Mouse (Mus musculus): ENCODE results near the gene Ptpn13. TPM values are rescaled to one million over a fixed set of nuclear protein-coding genes. Genes with fewer than 3 reads are reported as not detected.

The Ptpn13 gene
- total RNA-seq, 2 experiments from 2014 or later = 8.3 to 10.8 TPM

DNA sequence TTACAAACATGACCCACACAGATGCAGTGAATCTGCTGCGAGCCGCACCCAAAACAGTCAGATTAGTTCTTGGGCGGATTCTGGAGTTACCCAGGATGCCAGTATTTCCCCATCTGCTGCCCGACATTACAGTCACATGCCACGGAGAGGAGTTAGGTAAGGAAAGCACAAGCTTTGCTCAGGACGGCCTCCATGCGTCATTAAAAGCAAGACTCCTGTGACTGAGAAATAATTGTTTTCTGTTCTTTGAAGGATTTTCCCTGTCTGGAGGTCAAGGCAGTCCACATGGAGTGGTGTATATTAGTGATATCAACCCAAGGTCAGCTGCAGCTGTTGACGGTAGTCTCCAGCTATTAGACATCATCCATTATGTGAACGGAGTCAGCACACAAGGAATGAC is 144.5 kb downstream of the Ptpn13 start:
- DNase-seq (ENCODE audit: extremely low spot score in 1 of 2, low spot score in 1 of 2) = no peak

DNA sequence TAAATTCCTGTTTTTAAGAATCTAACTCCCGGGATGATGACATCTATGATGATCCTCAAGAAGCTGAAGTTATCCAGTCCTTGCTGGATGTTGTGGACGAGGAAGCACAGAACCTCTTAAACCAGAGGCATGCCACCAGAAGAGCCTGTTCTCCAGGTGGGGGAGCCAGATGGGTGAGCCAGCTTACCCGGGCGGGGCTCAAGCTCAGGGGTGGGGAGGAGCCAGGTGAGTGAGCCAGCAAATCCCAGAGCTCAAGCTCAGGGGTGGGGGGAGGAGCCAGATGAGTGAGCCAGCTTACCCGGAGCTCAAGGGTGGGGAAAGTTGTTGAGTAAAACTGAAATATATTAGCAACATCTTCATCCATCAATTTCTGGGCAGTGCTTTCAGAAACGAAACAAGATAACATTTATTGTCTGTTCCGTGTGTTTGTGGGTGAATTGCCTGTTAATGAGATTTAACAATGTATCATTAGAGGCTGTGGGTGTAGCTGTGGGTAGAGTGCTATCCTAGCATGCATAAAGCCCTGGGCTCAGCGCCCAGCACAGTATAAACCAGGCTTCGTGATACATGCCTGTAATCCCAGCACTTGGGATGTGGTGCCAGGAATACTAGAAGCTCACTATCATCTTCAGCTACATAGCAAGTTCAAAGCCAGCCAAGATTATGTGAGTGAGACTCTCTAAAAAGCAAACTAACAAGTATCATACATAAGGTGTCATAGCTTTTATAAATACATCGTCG is 154.9 kb downstream of the Ptpn13 start:
- no peak for DNase-seq (ENCODE audit: extremely low spot score in 1 of 2, low spot score in 1 of 2)

DNA sequence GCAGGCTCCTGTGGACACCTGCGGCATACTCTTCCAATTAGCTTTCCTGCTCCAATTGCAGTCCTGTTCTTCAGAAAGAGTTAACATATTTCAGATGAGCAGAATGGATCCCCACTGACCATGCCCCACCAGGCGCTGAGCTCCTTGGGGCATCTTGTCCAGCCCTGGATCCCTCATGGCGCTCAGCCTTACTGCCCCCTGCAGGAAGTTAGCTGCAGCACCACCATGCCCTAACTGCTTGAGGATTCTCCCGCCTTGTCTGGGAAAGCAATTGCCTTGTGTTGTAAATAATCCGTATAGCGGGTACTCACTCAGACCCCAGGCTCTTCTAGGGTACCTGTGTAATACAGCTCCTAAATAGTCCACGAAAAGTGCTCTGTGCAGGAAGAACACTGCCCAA is 162.2 kb downstream of the Ptpn13 start:
- no peak for DNase-seq (ENCODE audit: extremely low spot score in 1 of 2, low spot score in 1 of 2)

DNA sequence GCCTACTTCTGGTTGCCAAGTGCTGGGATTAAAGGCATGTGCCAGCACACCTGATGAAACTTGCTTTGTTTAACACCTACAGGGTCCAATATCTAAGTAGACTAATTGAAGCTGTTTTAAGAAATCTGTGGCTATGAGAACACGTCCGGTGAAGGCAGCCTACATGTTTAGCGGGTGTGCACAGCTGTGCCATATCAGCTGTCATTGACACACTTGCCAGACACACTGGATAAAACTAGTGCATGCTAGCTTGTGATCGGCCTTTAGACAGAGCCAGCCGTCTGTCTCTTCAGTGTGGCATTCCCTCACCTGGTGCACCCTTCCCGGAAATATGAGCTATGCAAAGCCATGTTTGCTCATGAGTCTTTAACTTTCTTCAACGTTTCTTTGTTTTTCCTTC is 166.9 kb downstream of the Ptpn13 start:
- no peak for DNase-seq (ENCODE audit: extremely low spot score in 1 of 2, low spot score in 1 of 2)

DNA sequence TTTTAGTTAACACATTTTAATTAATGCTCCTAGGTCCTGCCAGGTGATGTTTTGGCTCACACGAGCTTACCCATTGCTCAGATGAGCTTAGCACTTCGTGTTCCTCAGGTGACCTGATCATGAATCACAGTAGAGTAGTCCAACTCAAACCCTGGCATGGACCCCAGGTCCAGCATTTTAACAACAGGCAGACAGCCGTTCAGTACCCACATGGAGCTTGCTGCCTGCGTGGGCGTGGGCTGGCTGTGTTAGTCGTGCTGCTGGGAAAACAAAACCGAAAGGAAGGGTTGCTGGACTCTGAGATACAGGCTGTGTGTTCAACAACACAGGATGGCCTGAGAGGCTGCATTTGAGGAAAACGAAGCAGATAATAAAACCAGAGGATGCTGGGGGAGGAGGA is 167.7 kb downstream of the Ptpn13 start:
- no peak for DNase-seq (ENCODE audit: extremely low spot score in 1 of 2, low spot score in 1 of 2)

DNA sequence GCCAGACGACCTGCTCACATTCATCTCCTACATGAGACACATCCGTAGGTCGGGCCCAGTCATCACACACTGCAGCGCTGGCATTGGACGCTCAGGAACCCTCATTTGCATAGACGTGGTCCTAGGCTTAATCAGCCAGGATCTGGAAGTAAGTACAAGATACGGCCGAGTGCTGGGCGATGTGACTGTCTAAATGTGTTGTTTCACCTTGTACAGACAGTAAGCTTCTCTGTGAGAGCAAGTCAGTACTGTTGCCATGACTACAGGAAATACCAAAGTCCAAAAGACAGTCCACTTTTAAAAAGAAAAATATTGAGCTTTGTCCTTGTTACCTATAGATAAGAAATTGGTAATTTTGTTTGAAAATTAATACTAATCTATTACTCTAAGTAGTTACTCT is 168.6 kb downstream of the Ptpn13 start:
- DNase-seq (ENCODE audit: extremely low spot score in 1 of 2, low spot score in 1 of 2) = no peak

GRCm38 (mm10) chr5:103595394-103596226 is 170.6 kb downstream of the Ptpn13 start:
- no peak for DNase-seq (ENCODE audit: extremely low spot score in 1 of 2, low spot score in 1 of 2)

- no peak for DNase-seq (ENCODE audit: extremely low spot score in 1 of 2, low spot score in 1 of 2)
These were observed 171.6 kb downstream of the Ptpn13 start for GRCm38 (mm10) chr5:103596467-103597146.

- no peak for DNase-seq (ENCODE audit: extremely low spot score in 1 of 2, low spot score in 1 of 2)
These were observed 172.6 kb downstream of the Ptpn13 start for GRCm38 (mm10) chr5:103597604-103598003.

DNA sequence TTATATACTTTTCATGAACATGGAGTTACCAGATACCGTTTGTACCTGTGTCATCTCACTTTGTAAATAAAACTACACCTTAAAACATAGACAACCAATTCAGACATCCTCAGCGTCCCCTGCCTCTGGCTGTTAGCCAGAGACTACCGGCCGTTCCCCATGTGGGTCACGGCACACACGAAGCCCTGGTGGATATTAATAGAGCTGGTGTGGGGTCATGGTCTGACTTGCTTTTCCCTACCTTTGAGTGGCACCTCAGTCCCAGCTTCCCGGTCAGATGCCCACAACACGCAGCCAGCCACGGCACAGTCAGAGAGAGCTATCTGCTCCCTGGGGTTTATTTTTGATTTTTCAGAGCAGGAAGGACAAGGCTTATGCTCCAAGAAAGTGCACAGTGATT is 173.3 kb downstream of the Ptpn13 start:
- no peak for DNase-seq (ENCODE audit: extremely low spot score in 1 of 2, low spot score in 1 of 2)

GRCm38 (mm10) chr5:103598881-103599280 is 173.9 kb downstream of the Ptpn13 start:
- no peak for DNase-seq (ENCODE audit: extremely low spot score in 1 of 2, low spot score in 1 of 2)

DNA sequence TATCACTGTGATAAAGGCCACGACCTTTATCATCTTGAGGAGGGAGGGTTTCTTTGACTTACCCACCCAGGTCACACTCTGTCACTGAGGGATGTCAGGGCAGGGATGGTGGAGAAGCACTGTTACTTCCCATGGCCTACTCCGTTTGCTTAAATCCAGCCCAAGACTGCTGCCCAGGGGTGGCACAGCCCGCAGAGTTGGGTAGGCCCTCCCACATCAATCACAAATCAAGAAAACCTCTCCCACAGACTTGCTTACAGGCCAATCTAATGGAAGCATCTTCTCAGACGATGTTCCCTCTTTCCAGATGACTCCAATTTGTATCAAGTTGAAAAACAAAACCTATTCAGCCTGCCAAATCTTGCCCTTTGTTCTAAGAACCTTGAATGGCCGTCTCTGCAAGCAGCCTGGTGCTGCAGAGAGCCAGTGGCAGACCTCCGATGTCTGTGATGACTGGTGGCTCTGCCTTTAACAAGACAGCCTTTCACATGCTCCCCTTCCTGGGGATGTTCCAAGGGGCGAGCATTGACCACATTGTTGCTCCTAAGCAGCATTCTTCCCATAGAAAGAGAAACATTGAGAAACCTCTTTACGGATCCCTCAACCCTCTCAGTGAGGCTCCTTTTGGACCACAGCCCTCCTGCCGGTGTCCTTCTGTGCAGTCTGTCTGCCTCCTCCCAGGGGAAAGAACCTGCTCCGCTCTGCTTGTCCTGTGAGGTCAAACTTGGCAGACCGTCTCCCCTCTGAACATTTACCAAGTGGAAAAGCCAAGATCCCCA is 178.3 kb downstream of the Ptpn13 start:
- no peak for DNase-seq (ENCODE audit: extremely low spot score in 1 of 2, low spot score in 1 of 2)

- no peak for DNase-seq (ENCODE audit: extremely low spot score in 1 of 2, low spot score in 1 of 2)
These were observed 180.7 kb downstream of the Ptpn13 start for GRCm38 (mm10) chr5:103605707-103606106.

GRCm38 (mm10) chr5:103610148-103610547 is 185.2 kb downstream of the Ptpn13 start:
- DNase-seq (ENCODE audit: extremely low spot score in 1 of 2, low spot score in 1 of 2) = no peak

GRCm38 (mm10) chr5:103610856-103611472 is 186.0 kb downstream of the Ptpn13 start:
- no peak for DNase-seq (ENCODE audit: extremely low spot score in 1 of 2, low spot score in 1 of 2)

DNA sequence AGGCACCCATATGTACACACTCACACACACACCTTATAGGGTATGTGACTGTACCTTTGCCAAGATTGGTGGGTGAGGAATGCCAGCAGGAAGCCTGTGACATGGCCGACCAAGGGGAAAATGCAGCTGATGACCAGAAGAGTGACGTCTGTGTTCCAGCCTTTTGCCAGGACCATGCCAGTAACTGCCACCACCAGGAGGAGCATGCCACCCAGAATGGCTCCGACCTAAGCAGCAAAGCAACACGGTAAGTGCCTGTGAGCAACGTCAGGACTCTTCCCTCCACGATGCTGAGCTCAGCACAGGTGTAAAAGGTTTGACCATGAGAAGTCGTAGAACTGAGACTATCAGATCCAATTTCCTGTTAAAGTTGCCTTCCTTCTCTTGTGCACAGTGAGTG is 187.3 kb downstream of the Ptpn13 start:
- DNase-seq (ENCODE audit: extremely low spot score in 1 of 2, low spot score in 1 of 2) = no peak

GRCm38 (mm10) chr5:103614356-103614755 is 189.4 kb downstream of the Ptpn13 start:
- DNase-seq (ENCODE audit: extremely low spot score in 1 of 2, low spot score in 1 of 2) = no peak

- DNase-seq (ENCODE audit: extremely low spot score in 1 of 2, low spot score in 1 of 2) = no peak
These were observed 192.2 kb downstream of the Ptpn13 start for GRCm38 (mm10) chr5:103617191-103617590.

- DNase-seq (ENCODE audit: extremely low spot score in 1 of 2, low spot score in 1 of 2) = no peak
These were observed 195.4 kb downstream of the Ptpn13 start for GRCm38 (mm10) chr5:103620301-103620973.

All from layer of hippocampus, postnatal 25 days (tissue).